Mouse (Mus musculus) mesoderm, embryonic 11.5 days (tissue): ENCODE data around the gene Mphosph9.

ENCODE experiments used
- DNase-seq: peaks from one replicate; pipeline ENCODE4 v3.0.0-alpha.2; 2012; ENCODE audit warnings: low read depth, low spot score

The Mphosph9 gene

GRCm38 (mm10) chr5:124269661-124270060, 58.1 kb downstream of the Mphosph9 start:
- DNase-seq, result peak; percentile 19

DNA sequence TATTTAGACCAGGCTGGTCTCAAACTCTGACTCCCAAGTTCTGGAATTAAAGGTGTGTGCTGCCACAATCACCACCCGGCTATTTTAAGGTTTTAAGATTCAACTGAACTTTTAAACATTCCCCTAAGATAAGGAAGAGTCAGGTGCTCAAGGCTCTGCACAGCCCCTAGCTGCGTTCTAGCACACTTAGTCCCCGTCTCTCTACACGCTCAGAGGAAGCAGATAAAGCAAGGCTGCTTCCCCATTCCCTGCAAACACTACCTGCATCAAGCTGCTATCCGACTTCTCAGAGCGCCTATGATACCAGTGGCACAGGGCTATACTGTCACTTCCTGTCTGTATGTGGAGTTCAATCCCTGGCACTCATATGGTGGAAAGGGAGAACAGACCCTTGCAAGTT, 60.1 kb downstream of the Mphosph9 start:
- no peak for DNase-seq

DNA sequence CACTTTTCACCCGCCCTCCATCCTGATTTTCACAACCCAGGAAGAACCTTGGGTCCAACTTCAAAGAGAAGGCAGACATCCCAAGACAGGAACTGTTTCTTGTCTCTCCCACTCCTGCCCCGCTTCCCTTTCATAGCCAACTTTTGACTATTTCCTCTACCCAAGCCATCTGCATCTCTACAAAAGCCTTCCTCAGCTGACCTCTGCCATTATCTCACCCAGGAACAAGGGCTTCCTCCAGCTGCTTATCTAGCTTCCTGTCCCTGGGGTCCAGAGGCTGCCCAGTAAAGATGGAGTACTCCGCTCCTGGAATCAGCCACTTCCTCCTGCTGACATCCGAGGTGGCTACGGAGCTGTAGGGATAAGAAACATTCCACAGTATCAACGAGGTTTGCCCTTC, 61.0 kb downstream of the Mphosph9 start:
- DNase-seq, result no peak

DNA sequence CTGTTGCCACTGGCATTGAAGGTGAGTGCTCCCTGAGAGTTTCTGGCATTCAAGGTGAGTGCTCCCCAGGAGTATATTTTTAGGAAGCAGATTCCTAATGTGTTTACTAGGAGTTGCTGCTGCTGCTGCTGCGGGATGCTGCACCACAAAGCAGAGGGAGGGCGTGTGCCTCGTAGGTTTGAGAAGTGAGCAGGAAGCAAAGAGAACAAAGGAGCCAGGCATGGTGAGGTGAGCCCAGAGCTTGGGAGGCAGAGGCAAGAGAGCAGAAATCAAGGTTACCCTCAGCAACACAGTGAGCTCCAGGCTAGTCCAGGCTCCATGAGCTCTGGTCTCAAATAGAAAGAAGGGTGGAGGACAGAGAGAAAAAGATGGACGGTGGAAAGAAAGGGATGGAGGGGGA, 64.5 kb downstream of the Mphosph9 start:
- no peak for DNase-seq

DNA sequence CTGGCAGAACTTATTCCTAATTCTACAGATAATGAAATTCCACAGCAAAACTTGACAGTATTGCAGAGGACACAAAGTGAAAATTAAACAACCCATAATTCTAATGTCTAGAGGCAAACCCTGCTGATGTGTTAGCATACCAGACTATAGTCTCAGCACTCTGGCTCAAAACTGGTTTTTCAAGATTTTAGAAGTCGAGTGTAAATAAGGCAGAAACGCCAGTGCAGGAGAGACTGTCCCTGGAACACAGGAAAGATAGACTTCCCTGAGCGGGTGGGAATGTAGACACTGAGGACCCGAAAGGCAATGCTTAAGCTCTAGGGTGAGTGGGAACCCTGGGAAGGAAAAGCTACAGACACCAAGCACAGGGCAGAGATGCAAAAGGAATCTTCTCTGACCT, 65.7 kb downstream of the Mphosph9 start:
- no peak for DNase-seq

DNA sequence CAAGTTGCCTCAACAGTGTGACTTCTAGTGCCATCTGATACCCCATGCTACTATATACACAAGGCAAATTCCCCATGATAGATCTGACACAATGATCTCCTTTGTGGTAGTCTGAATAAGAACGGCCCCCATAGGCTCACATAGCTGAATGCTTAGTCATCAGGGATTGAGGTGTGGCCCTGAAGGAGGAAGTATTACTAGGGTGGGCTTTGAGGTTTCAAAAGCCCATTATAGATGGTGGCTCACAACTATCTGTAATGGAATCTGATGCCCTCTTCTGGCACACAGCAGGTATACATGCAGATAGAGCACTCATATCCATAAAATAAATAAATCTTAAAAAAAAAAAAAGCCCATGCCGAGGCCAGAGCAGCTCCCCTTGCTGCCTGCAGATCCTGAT, 68.6 kb downstream of the Mphosph9 start:
- DNase-seq, result no peak

DNA sequence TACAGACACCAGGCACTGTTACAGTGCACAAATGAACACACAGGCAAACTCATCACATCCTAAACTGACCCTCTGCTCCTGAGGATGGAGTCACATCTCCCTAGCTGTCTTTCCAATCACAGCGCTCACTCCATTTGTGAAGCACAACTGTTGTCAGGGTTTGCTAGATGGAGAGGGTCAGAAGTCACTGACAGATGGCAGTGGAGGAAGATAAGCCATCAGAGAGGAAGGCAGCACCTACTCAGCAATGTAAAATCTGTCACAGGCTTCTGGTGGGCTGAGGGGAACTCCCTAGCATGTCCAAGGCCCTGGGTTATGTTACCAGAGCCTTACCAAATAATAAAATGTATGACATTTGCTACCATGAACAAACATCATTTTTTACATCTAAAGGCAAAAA, 69.7 kb downstream of the Mphosph9 start:
- DNase-seq, result no peak

DNA sequence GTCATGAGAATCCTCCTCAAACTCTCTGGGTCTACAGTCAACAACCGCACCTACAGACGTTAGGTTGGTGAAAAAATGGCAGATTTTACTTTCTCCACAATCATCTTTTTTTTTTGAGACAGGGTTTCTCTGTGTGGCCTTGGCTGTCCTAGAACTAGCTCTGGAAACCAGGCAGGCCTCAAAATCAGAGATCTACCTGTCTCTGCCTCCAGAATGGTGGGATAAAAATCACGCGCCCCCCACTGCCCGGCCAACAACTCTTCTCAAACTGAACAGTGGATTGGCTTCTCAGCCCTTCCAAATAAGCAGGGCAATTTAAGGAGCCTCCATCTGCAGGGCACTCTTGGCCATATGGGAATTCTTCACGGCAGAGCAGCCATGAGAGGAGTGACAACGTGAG, 72.6 kb downstream of the Mphosph9 start:
- DNase-seq, result no peak

- DNase-seq, result no peak
These were observed 74.2 kb downstream of the Mphosph9 start for GRCm38 (mm10) chr5:124253555-124253954.

- no peak for DNase-seq
These were observed 75.0 kb downstream of the Mphosph9 start for GRCm38 (mm10) chr5:124252580-124253320.

DNA sequence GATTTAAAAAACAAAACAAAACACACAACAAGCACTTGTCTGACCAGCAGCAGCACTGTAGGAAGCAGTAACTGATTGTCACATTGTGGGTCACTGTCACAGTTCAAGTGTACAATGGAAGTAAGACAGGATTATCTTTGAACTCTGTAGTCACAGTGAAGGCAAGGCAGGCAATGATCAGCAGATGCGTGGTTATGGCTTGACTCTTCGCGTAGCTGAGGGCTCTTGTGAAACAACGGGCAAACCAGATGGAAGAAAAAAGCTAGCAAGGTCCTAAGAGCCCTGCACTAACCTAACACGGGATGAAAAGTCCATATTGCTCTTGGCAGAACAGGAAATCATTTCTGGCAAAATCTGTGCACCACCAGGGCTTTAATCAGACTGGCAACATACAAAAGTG, 76.7 kb downstream of the Mphosph9 start:
- DNase-seq, result no peak

DNA sequence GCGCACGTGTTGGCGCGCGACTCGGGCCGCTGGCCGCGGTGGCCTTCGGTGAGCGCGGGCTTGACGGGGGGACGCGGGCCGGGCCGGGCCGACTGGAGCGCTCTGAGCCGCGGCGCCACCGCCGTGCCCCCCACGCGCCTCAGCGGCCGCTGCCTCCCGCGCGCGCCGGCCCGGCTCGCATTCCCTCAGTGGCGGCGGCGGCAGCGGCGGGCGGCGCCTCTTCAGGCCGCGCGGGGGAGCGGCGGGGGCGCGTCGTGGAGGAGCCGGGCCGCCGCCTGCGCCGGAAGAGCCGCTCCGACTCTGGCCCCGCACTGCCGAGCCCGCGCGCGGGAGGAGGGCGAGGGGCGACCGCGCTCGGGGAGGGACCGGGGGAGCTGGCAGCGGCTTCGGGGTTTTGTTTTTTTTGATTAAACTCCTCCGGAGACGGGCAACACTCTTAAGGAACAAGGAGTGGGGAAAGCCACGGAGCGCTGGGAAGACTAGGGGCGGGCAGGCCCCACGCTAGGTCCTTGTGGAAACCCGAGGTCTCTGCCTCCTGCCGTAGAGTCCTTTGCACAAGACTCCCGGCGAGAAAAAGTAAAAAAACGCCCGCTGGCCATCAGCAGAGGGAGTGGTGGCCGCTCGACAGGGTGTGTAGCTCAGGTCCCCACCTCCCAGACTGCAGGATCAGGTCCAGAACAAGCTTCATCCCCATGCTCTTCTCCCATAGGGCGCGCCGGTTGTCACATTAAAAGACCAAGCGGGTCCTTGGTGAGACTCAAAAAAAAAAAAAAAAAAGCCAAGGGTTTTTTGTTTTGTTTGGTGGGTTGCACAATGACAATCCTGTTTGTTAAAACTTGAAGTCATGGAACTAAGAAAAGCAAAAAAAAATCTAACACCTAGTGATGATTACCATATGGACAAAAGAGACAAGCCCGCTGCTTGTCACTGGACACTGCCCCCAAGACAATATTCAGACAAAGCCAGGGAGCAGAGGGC, 77.9 kb downstream of the Mphosph9 start, which contains the start of gene Pitpnm2:
Gene Pitpnm2, minus strand, starts transcription at position 147 of the 978 bp plus-strand sequence.
- peak; percentile 46 for DNase-seq

DNA sequence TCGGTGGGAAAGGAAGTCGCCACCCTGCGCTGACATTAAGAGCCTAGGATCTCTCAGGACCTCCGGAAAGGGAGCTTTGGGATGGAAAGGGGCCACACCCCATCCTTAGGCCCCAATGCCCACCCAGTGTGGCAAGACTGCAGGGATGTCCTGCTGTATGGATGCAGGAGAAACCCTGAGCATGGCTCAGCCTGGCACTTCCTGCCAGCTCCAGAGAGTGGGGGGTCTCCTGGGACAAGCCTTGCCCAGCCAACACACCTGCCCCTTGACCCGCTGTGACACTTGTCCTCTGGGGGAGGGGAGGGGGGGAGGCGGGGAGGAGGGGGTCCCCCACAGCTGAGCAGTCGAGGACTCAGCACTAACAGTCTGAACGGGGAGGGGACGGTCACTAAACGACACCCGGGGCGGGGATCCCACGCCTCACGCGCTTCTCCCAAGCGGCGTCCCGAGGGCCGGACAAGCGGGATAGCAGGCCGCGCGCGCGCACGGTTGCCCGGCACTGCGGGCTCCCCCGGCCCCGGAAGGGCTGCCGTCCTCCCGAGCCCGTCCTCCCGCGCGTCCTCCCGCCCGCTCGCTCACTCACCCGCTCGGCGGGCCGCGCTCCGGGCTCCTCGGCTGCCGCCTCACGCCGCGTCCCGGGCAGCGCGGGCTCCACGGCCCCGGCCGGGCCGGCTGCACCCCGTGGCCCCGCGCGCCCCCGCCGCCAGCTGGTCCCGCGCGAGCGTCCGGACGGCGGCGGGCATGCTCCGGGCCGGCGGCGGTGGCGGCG, 78.7 kb downstream of the Mphosph9 start:
- DNase-seq, result peak; percentile 35

DNA sequence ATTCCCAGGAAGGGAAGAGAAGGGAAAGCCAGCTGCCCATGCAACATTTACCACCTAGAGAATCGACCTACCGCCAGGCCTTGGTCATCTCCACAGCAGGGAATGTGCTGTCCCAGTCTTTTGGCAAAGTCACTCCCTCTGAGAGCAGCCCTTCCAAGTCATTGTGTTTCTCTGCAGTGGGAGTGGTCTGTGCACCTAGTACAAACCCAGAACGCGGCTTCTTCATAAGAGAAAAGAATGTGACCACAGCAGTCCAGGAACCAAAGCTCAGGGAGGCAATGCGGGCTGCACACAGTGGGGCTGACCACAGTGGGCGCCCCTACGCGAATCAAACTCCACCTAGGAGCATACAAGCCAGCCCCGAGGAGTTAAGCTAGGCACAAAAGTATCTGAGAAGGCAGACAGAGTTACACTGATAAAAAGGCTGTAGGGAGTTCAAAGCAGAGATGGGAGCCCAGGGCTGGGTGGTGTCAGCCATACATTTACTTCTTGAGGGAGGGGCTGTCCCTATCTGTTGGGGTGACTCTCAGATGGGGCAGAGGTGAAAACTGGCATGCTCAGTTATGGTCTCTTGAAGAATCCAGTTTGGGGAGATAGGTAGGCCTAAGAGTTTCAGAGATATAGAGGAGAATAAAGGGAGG, 79.7 kb downstream of the Mphosph9 start:
- no peak for DNase-seq

GRCm38 (mm10) chr5:124247296-124247695, 80.5 kb downstream of the Mphosph9 start:
- DNase-seq, result no peak

GRCm38 (mm10) chr5:124244885-124245284, 82.9 kb downstream of the Mphosph9 start:
- DNase-seq, result no peak

- no peak for DNase-seq
These were observed 83.3 kb downstream of the Mphosph9 start for GRCm38 (mm10) chr5:124244449-124244848.

DNA sequence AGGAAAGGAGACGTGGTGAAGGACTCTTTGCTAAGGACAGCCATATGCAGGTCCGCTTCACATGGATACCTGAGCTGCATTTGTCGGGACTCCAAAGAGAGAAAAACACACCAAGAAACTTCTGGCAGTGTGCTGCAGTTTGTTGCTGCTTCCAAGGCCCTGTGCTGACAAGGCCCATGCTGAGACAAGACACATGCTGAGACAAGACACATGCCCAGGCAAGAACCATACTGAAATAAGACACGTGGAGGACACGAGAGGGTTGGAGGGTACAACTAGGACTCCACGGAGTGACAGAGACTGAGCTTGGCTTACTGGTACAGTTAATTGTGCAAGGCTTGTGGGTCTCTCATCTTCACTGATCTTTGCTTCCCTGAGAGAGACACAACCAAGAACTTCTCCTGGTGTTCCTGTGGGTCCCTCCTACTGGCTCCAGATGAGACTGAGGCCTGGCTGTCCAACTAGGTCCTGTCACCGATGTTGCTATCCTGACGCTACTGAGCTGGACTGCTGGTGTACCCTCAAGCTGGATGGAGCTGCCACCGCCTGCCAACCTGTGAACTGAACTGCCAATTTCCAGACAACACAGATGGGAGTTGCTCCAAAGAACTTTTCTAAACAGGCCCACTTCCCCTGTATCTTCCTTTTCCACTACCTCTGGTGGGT, 84.4 kb downstream of the Mphosph9 start:
- no peak for DNase-seq

GRCm38 (mm10) chr5:124241686-124242444, 85.9 kb downstream of the Mphosph9 start:
- DNase-seq, result no peak
